In the genomic region with DNA sequence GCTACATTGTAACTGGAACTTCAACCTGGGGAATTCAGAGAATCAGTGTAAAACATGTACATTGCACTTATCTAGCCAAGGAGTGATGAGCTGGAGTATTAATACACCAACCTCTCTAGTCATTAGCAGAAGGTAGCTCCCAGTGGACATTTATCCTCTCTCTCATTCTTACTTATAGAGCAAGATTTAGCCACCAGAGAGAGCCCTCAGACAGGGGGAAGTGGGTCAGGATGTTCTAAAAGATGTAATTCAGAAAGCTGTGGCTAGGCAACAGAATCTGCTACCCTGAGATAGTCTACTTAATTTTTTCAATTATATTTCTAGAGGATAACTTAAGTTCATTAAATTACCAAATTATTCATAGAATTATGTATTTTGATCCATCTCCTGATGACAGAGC, we compare ENCODE assay signal across 16 mouse cellular contexts.
A peak's percentile ranks its signal among the peaks of the same experiment; 100 is the strongest.
DNase-seq lines count a peak whose midpoint lies in the region; ATAC-seq and TF ChIP-seq lines count a peak whose summit lies in the region.
"Had no signal": no experiment of that assay in that cellular context is flagged by ENCODE, and none has a peak within 500 bp of the region (broad histone marks: within the 10 kb centered on the region; RNA-seq: fewer than 3 reads in every experiment).

No protein-coding gene starts in this region.

- H3K36me3 ChIP-seq in intestine, postnatal 0 days (ENCODE audit: control insufficient read depth, insufficient read depth): no peaks in the 10 kb centered on the region
- no peaks in the 10 kb centered on the region for H3K36me3 ChIP-seq in intestine, embryonic 16.5 days (ENCODE audit: control insufficient read depth, insufficient read depth, low read length)
- no peaks in the 10 kb centered on the region for H3K36me3 ChIP-seq in thymus, adult 2 months (ENCODE audit: control insufficient read depth, insufficient read depth, low read length)
- H3K36me3 ChIP-seq: embryonic facial prominence, embryonic 13.5 days; heart, embryonic 15.5 days; limb, embryonic 15.5 days; midbrain, embryonic 15.5 days; neural tube, embryonic 12.5 days had no signal

- peak; percentile 41; the same call in 1 of the 2 replicates for TF ChIP-seq CTCF in intestine, postnatal 0 days (IDR thresholded peaks at IDR 0.05; ENCODE audit: low read depth)
- no peak for TF ChIP-seq CTCF in thymus, adult 2 months (IDR thresholded peaks at IDR 0.05; ENCODE audit: borderline replicate concordance, control insufficient read depth, extremely low read depth, insufficient read depth, low read length, poor library complexity)
- peak; percentile 41 for TF ChIP-seq CTCF in Patski (IDR thresholded peaks at IDR 0.05)

- in situ Hi-C loops in Patski (cut with MboI; ENCODE audit: low pct_unique_long_range_greater_than_20kb): loop anchor here (10.0 kb wide), 1 partner anchor 218 kb away; no protein-coding TSS in a partner anchor

- H3K9me3 ChIP-seq in intestine, postnatal 0 days (ENCODE audit: control insufficient read depth): no peaks in the 10 kb centered on the region
- no peaks in the 10 kb centered on the region for H3K9me3 ChIP-seq in intestine, embryonic 16.5 days (ENCODE audit: control insufficient read depth, low read length)
- H3K9me3 ChIP-seq: embryonic facial prominence, embryonic 13.5 days; heart, embryonic 15.5 days; limb, embryonic 15.5 days; midbrain, embryonic 15.5 days; neural tube, embryonic 12.5 days had no signal

- H3K4me1 ChIP-seq in intestine, postnatal 0 days (replicated peaks; ENCODE audit: control insufficient read depth, insufficient read depth, low read length): no peaks in the 10 kb centered on the region
- H3K4me1 ChIP-seq in intestine, embryonic 16.5 days (ENCODE audit: control insufficient read depth, insufficient read depth, low read length): no peaks in the 10 kb centered on the region
- H3K4me1 ChIP-seq in thymus, adult 2 months (replicated peaks; ENCODE audit: control insufficient read depth, insufficient read depth, low read length): 0 out of 2 replicates have a peak, but pooled peaks cover 2% of the 10 kb centered on the region
- H3K4me1 ChIP-seq: embryonic facial prominence, embryonic 13.5 days; heart, embryonic 15.5 days; limb, embryonic 15.5 days; midbrain, embryonic 15.5 days; neural tube, embryonic 12.5 days had no signal

- peak; percentile 14 for DNase-seq in thymus, adult 2 months
- no peak for DNase-seq in thymus, postnatal 36 days
- DNase-seq in Patski (ENCODE audit: low read depth, low spot score): no peak
- peak; percentile 23 for DNase-seq in naive thymus-derived CD4-positive, alpha-beta T cell, adult 2 months (ENCODE audit: low read depth)
- no peak for DNase-seq in adrenal gland, adult 8-10 months
- DNase-seq in kidney, postnatal 10 days: no peak
- DNase-seq: forebrain, postnatal 0 days; heart, adult 18-20 months; lung, adult 18-20 months had no signal

- no peaks in the 10 kb centered on the region for H3K27me3 ChIP-seq in intestine, postnatal 0 days (replicated peaks; ENCODE audit: control insufficient read depth, insufficient read depth, low read length)
- no peaks in the 10 kb centered on the region for H3K27me3 ChIP-seq in intestine, embryonic 16.5 days (replicated peaks; ENCODE audit: control insufficient read depth, insufficient read depth, low read length)
- H3K27me3 ChIP-seq in thymus, adult 2 months (ENCODE audit: control insufficient read depth, insufficient read depth, low read length): no peaks in the 10 kb centered on the region
- peaks cover 7% of the 10 kb centered on the region for H3K27me3 ChIP-seq in Patski
- H3K27me3 ChIP-seq: embryonic facial prominence, embryonic 13.5 days; heart, embryonic 15.5 days; limb, embryonic 15.5 days; midbrain, embryonic 15.5 days; neural tube, embryonic 12.5 days had no signal

- no peak for TF ChIP-seq POLR2A in thymus, adult 2 months (IDR thresholded peaks at IDR 0.05; ENCODE audit: control insufficient read depth, extremely low read depth, insufficient read depth, low read length, poor library complexity)

- H3K27ac ChIP-seq in intestine, postnatal 0 days (ENCODE audit: low read depth, low read length): no peak overlapping the region
- H3K27ac ChIP-seq in intestine, embryonic 16.5 days (ENCODE audit: low read length): no peak overlapping the region
- no peak overlapping the region for H3K27ac ChIP-seq in thymus, adult 2 months (ENCODE audit: control insufficient read depth, insufficient read depth, low read length)
- H3K27ac ChIP-seq: embryonic facial prominence, embryonic 13.5 days; heart, embryonic 15.5 days; limb, embryonic 15.5 days; midbrain, embryonic 15.5 days; neural tube, embryonic 12.5 days had no signal

- H3K4me3 ChIP-seq in intestine, postnatal 0 days (ENCODE audit: low read depth, low read length): no peak overlapping the region
- no peak overlapping the region for H3K4me3 ChIP-seq in intestine, embryonic 16.5 days (ENCODE audit: low read length)
- H3K4me3 ChIP-seq in thymus, adult 2 months (ENCODE audit: control insufficient read depth, insufficient read depth, low read length): no peak overlapping the region
- H3K4me3 ChIP-seq: embryonic facial prominence, embryonic 13.5 days; heart, embryonic 15.5 days; limb, embryonic 15.5 days; midbrain, embryonic 15.5 days; neural tube, embryonic 12.5 days had no signal

- H3K4me2 ChIP-seq in intestine, postnatal 0 days (replicated peaks; ENCODE audit: low read depth): no peak overlapping the region
- H3K4me2 ChIP-seq in intestine, embryonic 16.5 days (ENCODE audit: low read depth, low read length): no peak overlapping the region
- H3K4me2 ChIP-seq: embryonic facial prominence, embryonic 13.5 days; heart, embryonic 15.5 days; limb, embryonic 15.5 days; midbrain, embryonic 15.5 days; neural tube, embryonic 12.5 days had no signal

- no peak for ATAC-seq in intestine, postnatal 0 days
- no peak for ATAC-seq in intestine, embryonic 16.5 days
- ATAC-seq in Patski: no peak
- ATAC-seq: forebrain, postnatal 0 days; midbrain, embryonic 15.5 days had no signal

- H3K9ac ChIP-seq in intestine, postnatal 0 days (ENCODE audit: low read depth, low read length): no peak overlapping the region
- no peak overlapping the region for H3K9ac ChIP-seq in intestine, embryonic 16.5 days (ENCODE audit: low read depth, low read length)
- H3K9ac ChIP-seq: embryonic facial prominence, embryonic 13.5 days; forebrain, postnatal 0 days; heart, embryonic 15.5 days; limb, embryonic 15.5 days; midbrain, embryonic 15.5 days; neural tube, embryonic 12.5 days had no signal

- CTCF ChIA-PET in Patski (lab: Charles Lee): interaction anchor here (0.9 to 1.1 kb wide), 2 partner anchors 204 to 217 kb away, joined by 3 to 5 read pairs; no protein-coding TSS in a partner anchor

- POLR2A ChIA-PET in Patski (lab: Charles Lee): interaction anchor here (0.6 kb wide), 1 partner anchor 379 kb away, joined by 4 read pairs; no protein-coding TSS in a partner anchor

Comparison
In these comparisons a context has a peak if more than half of its experiments do, and no peak if none do; other contexts are left out.
1. DNase-seq: peak in thymus, adult 2 months (single experiment) and naive thymus-derived CD4-positive, alpha-beta T cell, adult 2 months (single experiment); none in thymus, postnatal 36 days (0 of 2), Patski (single experiment), adrenal gland, adult 8-10 months (single experiment) and kidney, postnatal 10 days (single experiment).